Mouse (Mus musculus) E14TG2a.4 (cell line): ENCODE measurements around the gene Inhba.

Experiments used
- CTCF ChIP-seq: conservative IDR thresholded peaks from 2 replicates; pipeline ENCODE4 v1.5.1; 2014; ENCODE audit warnings: low read length
- NANOG ChIP-seq: IDR thresholded peaks from 2 replicates; pipeline ENCODE4 v1.6.1; 2014; ENCODE audit warnings: borderline replicate concordance, low read length, mixed read lengths
- POU5F1 ChIP-seq: IDR thresholded peaks from 2 replicates; pipeline ENCODE4 v1.6.1; 2014; ENCODE audit warnings: low read length, borderline replicate concordance

DNA sequence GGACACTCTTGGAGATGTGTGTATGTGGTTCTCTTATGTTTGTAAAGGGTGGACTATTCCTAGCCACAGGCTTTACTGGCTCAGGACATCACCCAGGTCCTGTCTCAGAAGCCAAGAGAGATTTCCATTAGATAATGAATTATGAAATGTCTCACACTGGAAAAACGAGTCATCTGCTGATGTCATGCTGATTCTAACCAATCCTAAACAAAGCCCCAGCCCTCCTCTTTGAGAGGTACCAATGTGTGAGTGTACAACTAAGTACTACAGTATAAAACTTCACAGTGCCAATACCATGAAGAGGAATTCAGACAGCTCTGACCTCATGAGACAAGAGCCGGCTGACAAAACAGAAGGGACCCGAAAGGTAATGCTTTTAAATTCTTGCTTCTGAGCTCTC lies 2.5 kb downstream of the Inhba start:
- TF ChIP-seq CTCF, result no peak
- TF ChIP-seq NANOG, result no peak
- no peak for TF ChIP-seq POU5F1
